Mouse (Mus musculus) heart, embryonic 11.5 days (tissue): ENCODE results near the gene Sele. TPM values are rescaled to one million over a fixed set of nuclear protein-coding genes. Genes with fewer than 3 reads are reported as not detected.

ENCODE experiments used
- ATAC-seq: fragments of 200-750 bp; cut with Nextera tagmentation; replicated peaks from 2 replicates; pipeline ENCODE4 v1.8.0; 2017; ENCODE audit warnings: moderate library complexity; ENCODE audit not compliant: insufficient number of reproducible peaks, low FRiP score, low TSS enrichment
- H3K27ac ChIP-seq: fragments of 300-500 bp; sonication (generic); 2 replicates; pipeline ENCODE4 v1.5.1; 2014; ENCODE audit warnings: mild to moderate bottlenecking, low read depth, low read length
- H3K27me3 ChIP-seq: fragments of 300-500 bp; sonication (generic); 2 replicates; pipeline ENCODE4 v1.6.1; 2014; ENCODE audit warnings: mild to moderate bottlenecking, low read length, mixed read lengths; ENCODE audit not compliant: control insufficient read depth, insufficient read depth
- H3K36me3 ChIP-seq: fragments of 300-500 bp; sonication (generic); 2 replicates; pipeline ENCODE4 v1.6.1; 2014; ENCODE audit warnings: mild to moderate bottlenecking, low read length, moderate library complexity, mixed read lengths; ENCODE audit not compliant: control insufficient read depth, insufficient read depth
- H3K4me1 ChIP-seq: fragments of 300-500 bp; sonication (generic); 2 replicates; pipeline ENCODE4 v1.6.1; 2014; ENCODE audit warnings: low read length; ENCODE audit not compliant: control insufficient read depth, insufficient read depth
- H3K4me2 ChIP-seq: fragments of 300-500 bp; sonication (generic); 2 replicates; pipeline ENCODE4 v1.6.1; 2014; ENCODE audit warnings: mild to moderate bottlenecking, moderate library complexity
- H3K4me3 ChIP-seq: fragments of 300-500 bp; sonication (generic); 2 replicates; pipeline ENCODE4 v1.5.1; 2014; ENCODE audit warnings: low read depth, low read length
- H3K9ac ChIP-seq: fragments of 300-500 bp; sonication (generic); 2 replicates; pipeline ENCODE4 v1.6.1; 2014; ENCODE audit warnings: mild to moderate bottlenecking, low read depth, low read length, moderate library complexity
- H3K9me3 ChIP-seq: fragments of 300-500 bp; sonication (generic); replicated peaks from 2 replicates; pipeline ENCODE4 v1.6.1; 2016; ENCODE audit warnings: low read length; ENCODE audit not compliant: control insufficient read depth
- WGBS: fragments of 180-500 bp; shearing (Covaris S2); extraction: QIAGEN DNeasy Blood & Tissue Kit; methylation state at CpG from one replicate; pipeline ENCODE4 v1.1.7; 2014; ENCODE audit not compliant: insufficient replicate concordance; 5-methylcytosine and 5-hydroxymethylcytosine counted together
- polyA plus RNA-seq: library from polyadenylated mRNA; unstranded; fragments of >200 nt; fragmentation: Nextera tagmentation; extraction: Ambion mirVana; gene quantifications from 2 replicates; pipeline ENCODE4 v1.2.1, GENCODE M21; 2014

Gene Sele
- polyA plus RNA-seq, 1 experiment from 2014 or later = 0.09 TPM

DNA sequence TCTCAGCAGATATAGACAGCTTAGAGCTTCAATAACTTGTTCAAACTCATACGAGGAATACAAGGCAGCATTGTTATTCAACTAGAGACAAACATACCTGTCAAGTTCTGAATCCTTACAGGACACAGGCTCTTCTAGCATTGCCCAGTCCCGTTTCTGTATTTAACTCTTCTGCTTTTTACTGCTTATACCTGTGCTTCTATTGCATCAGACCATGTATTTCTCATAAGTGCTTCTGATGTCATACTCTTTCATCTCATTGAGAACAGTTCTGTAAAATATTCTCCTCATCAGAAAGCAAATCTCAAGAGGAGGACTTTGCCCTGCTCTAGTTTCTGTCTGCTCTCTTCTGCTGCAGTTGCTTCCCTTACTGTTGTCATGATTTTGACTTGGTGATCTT lies 49.9 kb downstream of the Sele start:
- H3K4me1 ChIP-seq = no peaks in the 10 kb centered on the region
- no peak overlapping the region for H3K9ac ChIP-seq
- no peak overlapping the region for H3K27ac ChIP-seq
- no peaks in the 10 kb centered on the region for H3K9me3 ChIP-seq
- no peaks in the 10 kb centered on the region for H3K36me3 ChIP-seq
- H3K4me2 ChIP-seq = no peak overlapping the region
- H3K4me3 ChIP-seq = no peak overlapping the region
- H3K27me3 ChIP-seq = no peaks in the 10 kb centered on the region
- ATAC-seq = no peak
- 79% methylated on average over 2 of the region's 2 CpGs for WGBS

DNA sequence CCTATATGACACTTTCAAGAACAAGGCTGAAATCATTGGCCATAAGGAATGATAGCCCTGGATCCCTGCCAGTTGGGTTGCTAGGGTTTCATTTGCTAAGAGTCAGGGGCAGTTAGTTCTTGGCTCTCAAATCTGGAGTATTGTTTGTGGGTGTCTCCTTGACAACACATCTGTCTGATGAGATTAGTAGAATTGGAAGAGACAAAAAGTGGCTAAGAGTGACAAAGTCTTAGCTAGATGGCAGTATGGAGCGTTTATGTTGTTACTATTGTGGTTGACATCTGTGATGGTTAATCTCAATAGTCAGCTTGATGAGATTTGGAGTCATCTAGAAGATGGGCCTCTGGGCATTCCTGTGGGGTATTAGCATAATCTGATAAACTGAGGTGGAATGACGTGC lies 50.3 kb downstream of the Sele start:
- WGBS = 72% methylated on average over 2 of the region's 2 CpGs
- no peaks in the 10 kb centered on the region for H3K9me3 ChIP-seq
- no peak for ATAC-seq
- H3K36me3 ChIP-seq = no peaks in the 10 kb centered on the region
- no peak overlapping the region for H3K4me2 ChIP-seq
- H3K27me3 ChIP-seq = no peaks in the 10 kb centered on the region
- H3K9ac ChIP-seq = no peak overlapping the region
- no peaks in the 10 kb centered on the region for H3K4me1 ChIP-seq
- H3K27ac ChIP-seq = no peak overlapping the region
- no peak overlapping the region for H3K4me3 ChIP-seq

Other genes starting within 250 kb of the Sele start
- 11.9 and 14.0 TPM in 2 replicates for gene Scyl3, start 119.1 kb upstream of the Sele start, polyA plus RNA-seq
- 20.0 and 20.9 TPM in 2 replicates for gene BC055324, start 53.4 kb upstream of the Sele start, polyA plus RNA-seq
- gene Mettl18, start 53.3 kb upstream of the Sele start, polyA plus RNA-seq = 7.6 and 8.3 TPM in 2 replicates
- gene Sell, start 13.7 kb downstream of the Sele start, polyA plus RNA-seq = 0.14 TPM in 1 of 2 replicates, not detected in the other
- 0.19 and 0.21 TPM in 2 replicates for gene Selp, start 67.0 kb downstream of the Sele start, polyA plus RNA-seq
- gene F5, start 103.6 kb downstream of the Sele start, polyA plus RNA-seq = 0.70 and 1.1 TPM in 2 replicates
- gene Slc19a2, start 200.8 kb downstream of the Sele start, polyA plus RNA-seq = 8.9 TPM in 2 replicates
- gene Ccdc181, start 227.4 kb downstream of the Sele start, polyA plus RNA-seq = 8.4 and 9.9 TPM in 2 replicates